18 mouse cellular contexts compared by ENCODE assay signal in the genomic region with DNA sequence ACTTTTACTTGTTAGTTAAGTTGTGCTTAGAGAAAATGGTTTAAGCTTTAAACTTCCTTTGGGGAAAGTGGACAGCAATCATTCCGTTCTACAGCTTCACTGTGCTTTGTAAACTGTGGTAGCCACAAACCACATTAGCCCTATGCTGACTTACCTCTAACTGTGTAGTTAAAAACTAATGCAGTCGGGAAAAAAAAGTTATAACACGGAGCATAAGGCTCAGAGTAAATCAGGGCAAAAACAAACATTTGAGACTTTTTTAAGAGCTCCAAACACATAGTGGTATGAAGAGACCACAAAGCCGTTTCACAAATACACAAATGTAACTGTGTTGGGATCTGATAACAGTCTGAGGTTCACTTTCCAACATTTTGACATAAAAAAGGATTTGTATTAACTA.
DNase-seq lines count a peak whose midpoint lies in the region; ATAC-seq and TF ChIP-seq lines count a peak whose summit lies in the region.
"Had no signal": no experiment of that assay in that cellular context is flagged by ENCODE, and none has a peak within 500 bp of the region (broad histone marks: within the 10 kb centered on the region; RNA-seq: fewer than 3 reads in every experiment).

No protein-coding gene starts in this region.

- WGBS in limb, embryonic 14.5 days: 25% methylated on average over 4 of the region's 4 CpGs
- WGBS in limb, embryonic 10.5 days: 81% methylated on average over 4 of the region's 4 CpGs

- H3K9ac ChIP-seq in limb, embryonic 14.5 days (ENCODE audit: low read depth, low read length, severe bottlenecking): no peak overlapping the region
- H3K9ac ChIP-seq: forebrain, embryonic 12.5 days; forebrain, embryonic 15.5 days; hindbrain, embryonic 14.5 days had no signal

- no peak for DNase-seq in limb, embryonic 14.5 days (ENCODE audit: low spot score)
- DNase-seq in limb, embryonic 10.5 days (ENCODE audit: low spot score): no peak
- peak; percentile 2 for DNase-seq in fibroblast of lung, adult 2 months (ENCODE audit: low read depth)
- DNase-seq in frontal cortex, postnatal 10 days (ENCODE audit: low spot score in 2 of 2): no peak
- DNase-seq in cerebellum, postnatal 4 days (ENCODE audit: low spot score in 2 of 2): no peak
- DNase-seq: cerebellum, adult 9-11 months; gastrocnemius, postnatal 10 days; gastrocnemius, postnatal 36 days; kidney, adult 18-20 months had no signal

- H3K4me2 ChIP-seq in limb, embryonic 14.5 days (replicated peaks; ENCODE audit: low read depth, low read length, severe bottlenecking): no peak overlapping the region
- H3K4me2 ChIP-seq: forebrain, embryonic 12.5 days; forebrain, embryonic 15.5 days; heart, embryonic 11.5 days; hindbrain, embryonic 14.5 days had no signal

- no peak for TF ChIP-seq POLR2A in limb, embryonic 14.5 days (IDR thresholded peaks at IDR 0.05; ENCODE audit: borderline replicate concordance, extremely low read depth, insufficient read depth, insufficient read length)

- H3K36me3 ChIP-seq in limb, embryonic 14.5 days (ENCODE audit: control insufficient read depth, insufficient read depth, low read length): no peaks in the 10 kb centered on the region
- no peaks in the 10 kb centered on the region for H3K36me3 ChIP-seq in limb, embryonic 10.5 days
- H3K36me3 ChIP-seq: forebrain, embryonic 12.5 days; forebrain, embryonic 15.5 days had no signal

- no peak overlapping the region for H3K27ac ChIP-seq in limb, embryonic 14.5 days (replicated peaks; ENCODE audit: low read depth, low read length)
- H3K27ac ChIP-seq in limb, embryonic 10.5 days: no peak overlapping the region
- H3K27ac ChIP-seq: forebrain, embryonic 12.5 days; forebrain, embryonic 15.5 days; hindbrain, embryonic 14.5 days; hindbrain, postnatal 0 days had no signal

- H3K9me3 ChIP-seq in limb, embryonic 14.5 days (ENCODE audit: control insufficient read depth, low read length): no peaks in the 10 kb centered on the region
- no peaks in the 10 kb centered on the region for H3K9me3 ChIP-seq in limb, embryonic 10.5 days (replicated peaks)
- H3K9me3 ChIP-seq: forebrain, embryonic 12.5 days; forebrain, embryonic 15.5 days had no signal

- ATAC-seq in limb, embryonic 14.5 days (ENCODE audit: low FRiP score, low read depth): peak; percentile 58; the same call in 1 of the 2 replicates
- 0 out of 2 replicates have a peak, but pooled peaks have one; percentile 29 for ATAC-seq in common myeloid progenitor, adult 5-6 weeks (replicated peaks; ENCODE audit: low read depth, poor library complexity, severe bottlenecking)
- ATAC-seq: forebrain, embryonic 15.5 days; hindbrain, postnatal 0 days; inflammation-experienced regulatory T-cells, adult 6 months; intestine, embryonic 16.5 days; Patski had no signal

- H3K27me3 ChIP-seq in limb, embryonic 14.5 days (ENCODE audit: control insufficient read depth, insufficient read depth, low read length): no peaks in the 10 kb centered on the region
- no peaks in the 10 kb centered on the region for H3K27me3 ChIP-seq in limb, embryonic 10.5 days (ENCODE audit: low read depth, poor library complexity, severe bottlenecking)
- H3K27me3 ChIP-seq: forebrain, embryonic 12.5 days; forebrain, embryonic 15.5 days had no signal

- H3K4me3 ChIP-seq in limb, embryonic 14.5 days (replicated peaks; ENCODE audit: low read length): no peak overlapping the region
- H3K4me3 ChIP-seq in limb, embryonic 10.5 days: no peak overlapping the region
- H3K4me3 ChIP-seq: forebrain, embryonic 12.5 days; forebrain, embryonic 15.5 days had no signal

- 0 out of 2 replicates have a peak, but pooled peaks cover 4% of the 10 kb centered on the region for H3K4me1 ChIP-seq in limb, embryonic 14.5 days (ENCODE audit: control insufficient read depth, insufficient read depth, low read length)
- no peaks in the 10 kb centered on the region for H3K4me1 ChIP-seq in limb, embryonic 10.5 days
- H3K4me1 ChIP-seq: forebrain, embryonic 12.5 days; forebrain, embryonic 15.5 days had no signal
